Mouse (Mus musculus): Measurements from ENCODE around the gene Lhfp.

GRCm38 (mm10) chr3:53100210-53100609 is 58.9 kb downstream of the Lhfp start:
- TF ChIP-seq POLR2A (IDR thresholded peaks at IDR 0.05; ENCODE audit: insufficient read depth, low read depth, low read length) (no peak), CTCF (IDR thresholded peaks at IDR 0.05) (no peak), EP300 (IDR thresholded peaks at IDR 0.05; ENCODE audit: insufficient read depth, low read depth, low read length) (no peak)
